Mouse (Mus musculus) stomach, postnatal 0 days (tissue): Measurements from ENCODE around the gene Sept8.

Experiments used
- CTCF ChIP-seq: IDR thresholded peaks from 2 replicates; pipeline ENCODE4 v1.5.1; 2016; ENCODE audit warnings: antibody characterized with exemption, low read depth, mild to moderate bottlenecking, moderate library complexity
- EP300 ChIP-seq: optimal IDR thresholded peaks from 2 replicates; pipeline ENCODE3; 2016; ENCODE audit warnings: antibody characterized with exemption

DNA sequence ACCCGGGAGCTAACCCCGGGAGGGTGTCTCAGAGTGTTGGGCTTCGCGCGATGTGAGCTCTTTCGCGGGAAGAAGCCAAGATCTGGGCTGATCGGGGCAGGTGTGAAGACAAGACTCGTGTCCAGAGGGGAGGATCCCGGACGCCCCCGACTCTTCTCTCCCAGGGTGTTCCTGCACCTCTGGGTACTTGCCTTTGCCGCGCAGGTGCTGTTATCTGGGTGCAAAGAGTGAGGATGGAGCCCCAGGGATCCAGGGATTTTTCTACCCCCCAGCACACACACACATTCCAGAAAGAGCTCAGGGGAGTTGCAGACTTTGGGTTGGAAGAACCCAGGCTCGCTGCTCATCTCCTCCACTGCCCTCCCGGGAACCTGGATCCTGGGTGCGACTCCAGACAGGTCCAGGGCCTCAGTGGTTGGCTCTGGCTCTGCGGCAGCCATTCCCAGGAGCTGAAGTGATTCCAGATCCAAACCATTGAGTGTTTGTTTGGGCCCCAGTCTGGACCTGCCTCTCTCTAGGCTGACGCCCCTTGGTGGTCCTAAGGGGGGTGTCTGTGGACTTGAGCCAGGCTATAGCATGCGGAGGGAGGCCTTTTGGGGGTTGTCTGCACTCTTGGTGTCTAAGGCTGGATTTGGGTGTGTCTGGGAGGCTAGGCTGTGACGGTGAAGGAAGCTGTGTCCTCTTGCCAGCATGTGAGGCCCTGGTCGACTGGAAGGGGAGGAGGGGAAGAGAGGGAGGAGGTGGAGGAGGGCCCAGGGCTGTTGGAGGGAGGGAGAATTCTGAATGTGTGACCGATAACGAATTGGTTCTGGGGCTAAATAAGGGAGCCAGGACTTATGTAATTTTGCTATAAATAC, 1.3 kb downstream of the Sept8 start:
- TF ChIP-seq CTCF (no peak), EP300 (no peak)
